Mouse (Mus musculus): ENCODE results near the gene Ckb. TPM values are rescaled to one million over a fixed set of nuclear protein-coding genes. Genes with fewer than 3 reads are reported as not detected.
"Not testable (repeated sequence)": the region's sequence is repeated elsewhere in the genome, so short reads cannot be mapped to it uniquely, and the experiment has no call there.

The Ckb gene
- total RNA-seq, 2 experiments from 2014 or later = 19.8 to 32.6 TPM

DNA sequence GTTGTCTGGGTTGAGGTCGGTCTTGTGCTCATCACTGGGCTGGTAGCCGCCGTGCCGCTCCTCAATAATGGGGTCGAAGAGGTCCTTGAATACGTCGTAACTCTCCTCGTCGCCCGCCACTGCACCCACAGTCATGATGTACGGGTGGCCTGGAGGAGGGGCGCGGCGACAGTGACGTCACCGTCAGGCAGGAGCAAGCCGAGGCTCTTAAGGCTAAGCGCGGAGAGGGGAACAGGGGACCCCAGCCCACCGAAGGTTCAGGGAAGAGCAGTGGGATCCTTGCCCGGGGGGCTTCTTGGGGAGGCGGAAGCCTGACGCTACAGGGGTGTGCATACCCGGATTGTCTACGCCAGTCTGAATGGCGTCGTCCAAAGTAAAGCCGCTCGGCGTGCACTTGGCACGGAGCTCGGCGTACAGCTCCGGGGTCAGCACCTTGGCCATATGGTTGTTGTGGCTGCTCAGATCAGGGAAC is 671 bp downstream of the Ckb start:
- DNase-seq = peak; percentile 65
- intact Hi-C loops (cut with DNase I; ENCODE audit: low total_unique reads) = no loop called here

- DNase-seq = no peak
- intact Hi-C loops (cut with DNase I; ENCODE audit: low total_unique reads) = no loop called here
Measured at GRCm38 (mm10) chr12:111670976-111671375, 1.2 kb downstream of the Ckb start.

DNA sequence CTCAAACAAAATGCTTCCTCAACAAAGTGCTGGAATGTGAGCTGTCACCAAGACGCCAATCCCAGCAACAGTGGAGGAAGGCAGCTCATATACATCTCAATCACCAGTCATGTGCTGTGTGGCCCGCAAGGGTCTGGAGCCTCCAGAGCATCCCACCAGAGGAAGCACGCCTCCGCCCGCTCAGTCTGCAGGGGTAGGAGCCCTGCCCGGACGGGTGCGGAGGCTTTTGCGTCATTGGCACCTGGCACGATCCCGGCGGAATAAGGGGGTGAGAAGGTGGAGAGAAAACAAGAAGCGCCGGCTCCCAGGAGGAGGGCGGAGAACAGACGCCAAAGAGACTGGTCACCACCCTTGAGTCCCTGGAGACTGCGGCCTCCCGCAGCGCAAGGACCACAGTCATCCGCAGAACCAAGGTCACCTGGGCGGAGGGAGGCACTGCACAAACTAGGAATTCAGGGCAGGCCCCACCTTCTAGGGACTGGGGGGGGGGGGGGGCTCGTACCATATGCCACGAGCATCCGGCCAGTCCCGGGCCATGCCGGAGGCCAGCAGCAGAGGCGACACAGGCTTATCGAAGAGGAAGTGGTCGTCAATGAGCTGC is 1.7 kb downstream of the Ckb start:
- DNase-seq = no peak
- intact Hi-C loops (cut with DNase I; ENCODE audit: low total_unique reads) = no loop called here

GRCm38 (mm10) chr12:111669961-111670360 is 2.2 kb downstream of the Ckb start:
- intact Hi-C loops (cut with DNase I; ENCODE audit: low total_unique reads) = no loop called here
- DNase-seq = no peak

- intact Hi-C loops (cut with DNase I; ENCODE audit: low total_unique reads) = no loop called here
- DNase-seq = peak; percentile 44
Measured at GRCm38 (mm10) chr12:111669000-111669788, 2.9 kb downstream of the Ckb start.

- DNase-seq = peak; percentile 96
- intact Hi-C loops (cut with DNase I; ENCODE audit: low total_unique reads) = no loop called here
Measured at GRCm38 (mm10) chr12:111668457-111668912, 3.7 kb downstream of the Ckb start.

DNA sequence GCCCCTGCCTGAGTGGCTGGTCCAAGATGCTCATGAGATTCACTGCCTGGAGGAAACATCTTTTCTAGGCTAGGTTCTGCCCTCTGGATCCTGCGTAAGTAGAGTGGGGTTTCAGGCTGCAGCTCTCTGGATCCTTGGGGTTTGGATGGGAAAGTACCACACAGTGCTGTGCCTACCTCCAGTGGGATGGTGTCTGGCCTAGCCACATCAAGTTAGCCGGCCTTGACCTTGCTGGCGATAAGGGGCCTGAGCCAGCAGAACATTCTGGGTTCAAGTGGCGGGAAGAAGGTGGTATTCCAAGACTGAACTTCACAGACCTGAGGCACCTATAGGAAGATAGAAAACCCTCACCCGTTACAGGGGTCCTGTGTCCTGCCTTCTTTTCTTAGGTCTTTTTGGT is 4.7 kb downstream of the Ckb start:
- intact Hi-C loops (cut with DNase I; ENCODE audit: low total_unique reads) = loop anchor here (2.0 kb wide), 1 partner anchor 65 kb away; no protein-coding TSS in a partner anchor
- no peak for DNase-seq

- DNase-seq = no peak
- intact Hi-C loops (cut with DNase I; ENCODE audit: low total_unique reads) = loop anchor here (2.0 kb wide), 1 partner anchor 66 kb away; no protein-coding TSS in a partner anchor
Measured at GRCm38 (mm10) chr12:111666380-111666779, 5.8 kb downstream of the Ckb start.

- intact Hi-C loops (cut with DNase I; ENCODE audit: low total_unique reads) = no loop called here
- DNase-seq = no peak
Measured at GRCm38 (mm10) chr12:111665041-111665880, 6.9 kb downstream of the Ckb start.

GRCm38 (mm10) chr12:111664144-111664634 is 7.9 kb downstream of the Ckb start:
- DNase-seq = peak; percentile 53
- intact Hi-C loops (cut with DNase I; ENCODE audit: low total_unique reads) = no loop called here

DNA sequence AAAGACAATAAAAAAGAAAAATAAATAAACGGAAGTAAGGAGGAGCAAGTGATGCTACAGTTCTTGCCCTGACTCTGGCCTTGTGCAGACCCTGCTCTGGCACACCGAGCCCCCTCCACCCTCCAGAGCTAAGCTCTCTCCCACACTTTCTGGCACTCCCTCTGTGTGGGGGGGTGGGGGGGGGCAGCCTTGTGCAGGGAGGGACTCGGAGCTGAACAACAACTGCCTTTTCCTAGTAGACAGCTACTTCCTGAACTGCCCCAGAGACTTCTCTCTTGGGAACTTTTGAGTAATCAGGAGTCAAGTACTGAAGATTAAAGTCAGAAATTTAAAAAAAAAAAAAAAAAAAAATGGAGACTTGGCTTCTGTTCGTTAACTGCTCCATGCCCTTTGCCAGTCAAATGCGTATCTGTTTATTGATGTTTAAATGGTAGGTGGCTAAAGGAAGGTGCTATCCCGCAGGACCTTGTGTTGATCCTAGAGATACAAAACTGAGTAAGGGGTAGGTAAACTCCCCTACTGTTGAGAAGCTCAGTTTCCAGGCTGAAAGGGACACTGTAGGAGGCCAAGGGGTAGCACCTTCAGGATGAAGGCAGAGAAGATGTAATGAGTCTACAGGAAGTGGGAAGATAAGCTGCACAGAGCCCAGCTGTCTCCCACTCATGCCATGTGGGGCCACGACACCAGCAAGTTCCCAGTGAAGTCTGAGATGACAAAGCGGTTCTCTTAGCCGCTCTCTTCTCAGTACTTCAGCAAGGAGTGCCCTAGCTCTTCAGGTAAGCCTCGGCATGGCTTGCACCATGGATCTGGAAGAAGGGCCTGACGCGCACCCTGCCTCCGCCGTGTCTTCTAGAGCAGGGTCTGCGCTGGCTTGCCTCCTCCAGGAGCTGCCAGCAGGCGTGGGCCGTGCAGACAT is 8.7 kb downstream of the Ckb start:
- intact Hi-C loops (cut with DNase I; ENCODE audit: low total_unique reads) = no loop called here
- DNase-seq = no peak

- intact Hi-C loops (cut with DNase I; ENCODE audit: low total_unique reads); DNase-seq: not testable (repeated sequence)
Measured at GRCm38 (mm10) chr12:111661554-111661953, 10.6 kb downstream of the Ckb start.

DNA sequence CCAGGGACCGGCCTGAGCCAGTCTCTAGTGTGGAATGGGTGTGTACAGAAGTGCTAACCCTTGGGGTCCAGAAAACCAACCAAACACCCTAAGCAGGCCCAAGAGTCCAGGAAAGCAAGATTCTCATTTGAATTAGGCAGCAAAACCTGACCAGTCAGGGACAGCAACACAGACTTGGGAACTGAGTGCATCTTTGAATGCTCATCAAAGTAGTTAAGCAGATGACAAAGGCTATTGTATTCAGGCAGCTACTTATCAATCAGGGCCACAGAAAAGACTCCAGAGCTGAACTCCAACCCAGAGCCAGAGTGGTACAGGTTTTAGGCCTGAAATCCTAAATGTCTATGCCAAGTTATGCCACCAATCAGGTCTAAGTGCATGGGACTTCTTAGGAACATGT is 11.5 kb downstream of the Ckb start:
- intact Hi-C loops (cut with DNase I; ENCODE audit: low total_unique reads) = no loop called here
- DNase-seq = no peak

- intact Hi-C loops (cut with DNase I; ENCODE audit: low total_unique reads) = no loop called here
- DNase-seq = no peak
Measured at GRCm38 (mm10) chr12:111659331-111659730, 12.8 kb downstream of the Ckb start.

DNA sequence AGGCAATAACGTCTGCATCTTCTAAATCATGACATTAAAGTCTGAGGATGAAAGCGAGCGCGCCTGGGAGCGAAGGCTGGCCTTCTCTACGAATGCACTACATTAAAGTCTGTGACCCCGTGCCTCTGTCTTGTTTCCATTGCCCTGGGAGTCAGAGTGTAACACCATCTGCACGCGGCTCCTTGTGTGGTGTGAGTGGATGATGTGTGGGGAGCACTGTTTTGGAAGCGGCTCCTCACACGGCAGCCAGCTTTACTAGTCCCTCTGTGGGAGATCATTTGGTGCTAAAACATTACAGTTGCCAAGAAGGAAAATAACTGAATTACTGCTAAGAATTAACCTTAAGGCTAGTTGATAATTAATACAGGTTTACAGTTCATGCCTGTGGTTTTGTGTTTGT is 16.4 kb downstream of the Ckb start:
- intact Hi-C loops (cut with DNase I; ENCODE audit: low total_unique reads) = no loop called here
- no peak for DNase-seq

GRCm38 (mm10) chr12:111653434-111653833 is 18.7 kb downstream of the Ckb start:
- intact Hi-C loops (cut with DNase I; ENCODE audit: low total_unique reads) = loop anchor here (5.0 kb wide), 1 partner anchor 44 kb away; no protein-coding TSS in a partner anchor
- DNase-seq = peak; percentile 65

DNA sequence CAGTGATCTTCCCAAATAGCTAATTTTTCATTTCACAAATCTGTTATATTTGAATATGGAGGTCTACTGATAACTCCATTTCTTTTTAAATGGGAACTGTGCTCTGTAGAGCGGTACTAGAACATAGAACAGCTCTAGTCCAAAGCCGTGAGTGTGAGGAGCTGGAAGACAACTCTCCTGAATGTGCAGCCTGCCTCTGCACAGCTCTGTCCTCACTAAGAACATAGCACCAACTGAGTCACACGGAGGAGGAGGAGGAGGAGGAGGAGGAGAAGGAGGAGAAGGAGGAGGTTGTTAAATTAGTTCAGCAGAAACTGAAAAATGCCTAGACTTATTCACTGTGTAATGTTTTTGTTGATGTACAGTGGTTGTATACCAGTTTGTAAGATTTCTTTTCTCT is 19.2 kb downstream of the Ckb start:
- intact Hi-C loops (cut with DNase I; ENCODE audit: low total_unique reads) = loop anchor here (5.0 kb wide), 1 partner anchor 44 kb away; no protein-coding TSS in a partner anchor
- DNase-seq = no peak

DNA sequence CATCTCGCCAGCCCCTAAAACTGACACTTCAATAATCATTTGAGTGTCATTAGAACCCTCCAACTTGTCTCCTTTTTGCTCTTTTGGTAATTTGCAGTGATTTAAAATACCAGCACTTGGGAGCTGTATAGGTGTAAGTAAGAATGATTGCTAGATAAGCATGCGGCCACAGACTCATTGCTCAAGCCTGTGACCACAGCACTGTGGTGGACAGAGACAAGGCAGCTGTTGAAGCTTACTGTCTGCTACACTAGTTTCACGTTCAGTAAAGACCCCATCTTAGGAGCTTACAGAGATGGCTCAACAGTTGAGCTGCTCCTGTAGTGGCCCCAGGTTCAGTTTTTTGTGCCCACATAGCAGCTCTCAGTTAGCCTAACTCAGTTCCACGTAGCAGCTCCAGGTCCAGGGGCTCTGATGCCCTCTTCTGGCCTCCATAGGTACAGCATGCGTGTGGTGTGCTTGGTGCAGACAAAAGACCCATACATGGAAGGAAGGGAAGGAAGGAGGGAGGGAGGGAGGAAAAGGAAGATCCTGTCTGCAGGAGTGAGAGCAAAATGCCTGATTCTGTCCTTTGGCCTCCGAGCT is 24.0 kb downstream of the Ckb start:
- DNase-seq = peak; percentile 44
- intact Hi-C loops (cut with DNase I; ENCODE audit: low total_unique reads) = no loop called here
